Mouse (Mus musculus) neural tube, embryonic 11.5 days (tissue): ENCODE measurements at regions not wholly inside any gene's neighbourhood (a gene's known extent, or its start where the extent isn't known, plus 50 kb on each side); places are given as distances from the start of the nearest gene placed in this dataset.
"Not testable (repeated sequence)": the region's sequence is repeated elsewhere in the genome, so short reads cannot be mapped to it uniquely, and the experiment has no call there.

ENCODE experiments used
- ATAC-seq: fragments of 200-750 bp; cut with Nextera tagmentation; 2 replicates; pipeline ENCODE4 v1.8.0; 2017; ENCODE audit warnings: moderate number of reproducible peaks, mild to moderate bottlenecking, moderate TSS enrichment, moderate library complexity; ENCODE audit not compliant: insufficient read depth, low FRiP score, low TSS enrichment
- DNase-seq: peaks from one replicate; pipeline ENCODE4 v3.0.0-alpha.2; 2015; ENCODE audit warnings: low spot score
- H3K27ac ChIP-seq: fragments of 300-500 bp; sonication (generic); 2 replicates; pipeline ENCODE4 v1.5.1; 2014; ENCODE audit warnings: low read depth, mild to moderate bottlenecking, low read length
- H3K27me3 ChIP-seq: fragments of 300-500 bp; sonication (generic); 2 replicates; pipeline ENCODE4 v1.6.1; 2014; ENCODE audit warnings: mild to moderate bottlenecking, low read length, mixed read lengths; ENCODE audit not compliant: control insufficient read depth, insufficient read depth
- H3K36me3 ChIP-seq: fragments of 300-500 bp; sonication (generic); 2 replicates; pipeline ENCODE4 v1.6.1; 2014; ENCODE audit warnings: mild to moderate bottlenecking, low read length, moderate library complexity, mixed read lengths; ENCODE audit not compliant: control insufficient read depth, insufficient read depth
- H3K4me1 ChIP-seq: fragments of 300-500 bp; sonication (generic); 2 replicates; pipeline ENCODE4 v1.6.1; 2014; ENCODE audit warnings: low read length, mixed read lengths; ENCODE audit not compliant: control insufficient read depth, insufficient read depth
- H3K4me2 ChIP-seq: fragments of 300-500 bp; sonication (generic); 2 replicates; pipeline ENCODE4 v1.6.1; 2014; ENCODE audit warnings: low read depth, mild to moderate bottlenecking, moderate library complexity
- H3K4me3 ChIP-seq: fragments of 300-500 bp; sonication (generic); 2 replicates; pipeline ENCODE4 v1.5.1; 2014; ENCODE audit warnings: low read depth, low read length
- H3K9ac ChIP-seq: fragments of 300-500 bp; sonication (generic); 2 replicates; pipeline ENCODE4 v1.6.1; 2014; ENCODE audit warnings: mild to moderate bottlenecking, low read length
- H3K9me3 ChIP-seq: fragments of 300-500 bp; sonication (generic); 2 replicates; pipeline ENCODE4 v1.6.1; 2016; ENCODE audit warnings: low read length; ENCODE audit not compliant: control insufficient read depth
- WGBS: fragments of 180-500 bp; shearing (Covaris S2); extraction: QIAGEN DNeasy Blood & Tissue Kit; methylation state at CpG from one replicate; pipeline ENCODE4 v1.1.7; 2014; 5-methylcytosine and 5-hydroxymethylcytosine counted together

DNA sequence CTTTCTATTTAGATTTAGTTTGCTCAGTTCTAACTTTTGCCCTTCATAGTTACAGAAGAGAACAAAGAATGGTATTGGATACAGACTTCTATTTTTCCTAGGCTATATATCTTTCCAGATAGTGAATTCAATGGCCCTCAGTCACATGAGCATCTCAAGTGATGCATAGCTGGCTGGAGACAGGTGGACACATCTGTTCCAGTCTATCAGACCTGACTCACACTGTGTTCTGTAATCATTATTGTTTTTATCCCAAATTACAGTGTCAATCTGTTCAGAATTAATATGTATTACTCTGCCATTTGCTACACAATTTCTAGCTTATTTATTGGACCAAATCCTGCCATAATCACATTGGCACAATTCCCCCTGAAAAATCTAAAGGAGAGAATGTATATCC lies 298.0 kb upstream of the Foxg1 start:
- no peaks in the 10 kb centered on the region for H3K4me1 ChIP-seq
- H3K27me3 ChIP-seq = no peaks in the 10 kb centered on the region
- no peaks in the 10 kb centered on the region for H3K9me3 ChIP-seq
- H3K27ac ChIP-seq = no peak overlapping the region
- no peaks in the 10 kb centered on the region for H3K36me3 ChIP-seq
- H3K4me3 ChIP-seq = no peak overlapping the region
- H3K4me2 ChIP-seq = no peak overlapping the region
- ATAC-seq = peak; percentile 45; the same call in 1 of the 2 replicates
- DNase-seq = no peak
- no peak overlapping the region for H3K9ac ChIP-seq

DNA sequence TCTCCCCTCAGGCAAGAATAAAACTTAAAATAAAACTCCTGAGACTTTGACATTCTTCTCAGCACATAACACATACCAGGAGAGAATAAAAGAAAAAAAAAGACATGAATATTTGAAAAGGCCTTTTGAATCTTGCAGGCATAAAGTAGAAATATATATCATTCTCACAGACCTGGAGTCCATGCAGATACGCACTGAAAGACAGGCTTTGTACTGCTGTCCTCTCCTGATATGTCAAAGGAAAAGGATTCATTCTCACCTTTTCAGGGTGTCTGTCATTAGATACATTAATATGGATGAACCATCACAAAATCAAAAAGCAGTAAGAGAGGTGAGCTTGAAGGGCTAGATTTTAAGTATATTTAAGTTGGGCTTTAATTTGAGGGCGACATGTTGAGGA lies 296.4 kb upstream of the Foxg1 start:
- Histone ChIP-seq H3K9me3 (no peaks in the 10 kb centered on the region), H3K27me3 (no peaks in the 10 kb centered on the region), H3K27ac (no peak overlapping the region), H3K9ac (no peak overlapping the region), H3K36me3 (no peaks in the 10 kb centered on the region), H3K4me3 (no peak overlapping the region), H3K4me2 (no peak overlapping the region), H3K4me1 (no peaks in the 10 kb centered on the region)
- no peak for ATAC-seq
- no peak for DNase-seq
- WGBS = 86% methylated on average over 2 of the region's 2 CpGs

DNA sequence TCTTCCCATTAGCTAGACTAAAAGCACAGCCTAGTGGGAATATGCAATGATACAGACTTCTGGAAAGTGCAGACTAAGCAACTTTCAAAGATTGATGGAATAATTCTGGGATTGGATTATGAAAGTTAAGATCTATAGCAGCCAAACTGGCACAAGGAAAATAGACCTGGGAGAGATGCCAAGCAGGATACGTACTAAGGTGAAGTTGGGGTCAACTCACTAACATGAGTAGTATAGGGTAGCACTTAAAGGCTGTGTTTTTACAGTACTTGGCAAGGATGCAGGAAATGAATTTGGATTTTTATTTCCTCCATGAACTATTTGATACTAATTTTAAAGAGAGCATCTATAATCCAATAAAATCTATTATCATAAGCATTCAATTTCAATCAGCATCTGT lies 292.3 kb upstream of the Foxg1 start:
- 92% methylated on average over 1 of the region's 1 CpGs for WGBS
- no peaks in the 10 kb centered on the region for H3K27me3 ChIP-seq
- no peak overlapping the region for H3K4me3 ChIP-seq
- H3K36me3 ChIP-seq = no peaks in the 10 kb centered on the region
- no peaks in the 10 kb centered on the region for H3K9me3 ChIP-seq
- DNase-seq = no peak
- no peak for ATAC-seq
- H3K9ac ChIP-seq = no peak overlapping the region
- no peaks in the 10 kb centered on the region for H3K4me1 ChIP-seq
- no peak overlapping the region for H3K27ac ChIP-seq
- H3K4me2 ChIP-seq = no peak overlapping the region

DNA sequence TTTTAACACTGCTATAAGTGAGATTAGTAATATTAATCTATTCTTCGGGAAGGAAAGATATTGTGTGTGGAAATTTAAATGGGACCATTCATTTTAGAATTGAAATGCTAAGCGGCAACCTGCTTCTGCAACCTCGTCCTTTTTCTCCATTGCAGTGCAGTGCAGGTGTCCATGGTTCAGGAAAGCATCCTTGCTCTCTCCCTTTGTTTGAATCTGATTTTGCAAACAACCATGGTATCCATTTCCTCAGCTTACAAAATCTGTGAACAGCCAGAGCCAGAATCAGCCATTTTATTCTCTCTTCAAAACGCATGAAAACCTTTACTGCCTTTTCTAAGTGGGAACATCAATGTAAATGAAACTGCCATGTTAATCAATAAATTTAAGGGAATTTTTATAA lies 276.5 kb upstream of the Foxg1 start:
- no peak overlapping the region for H3K9ac ChIP-seq
- no peaks in the 10 kb centered on the region for H3K27me3 ChIP-seq
- no peaks in the 10 kb centered on the region for H3K9me3 ChIP-seq
- no peak overlapping the region for H3K27ac ChIP-seq
- no peak for ATAC-seq
- no peaks in the 10 kb centered on the region for H3K4me1 ChIP-seq
- H3K4me3 ChIP-seq = no peak overlapping the region
- 71% methylated on average over 4 of the region's 4 CpGs for WGBS
- DNase-seq = no peak
- H3K4me2 ChIP-seq = no peak overlapping the region
- H3K36me3 ChIP-seq = no peaks in the 10 kb centered on the region

DNA sequence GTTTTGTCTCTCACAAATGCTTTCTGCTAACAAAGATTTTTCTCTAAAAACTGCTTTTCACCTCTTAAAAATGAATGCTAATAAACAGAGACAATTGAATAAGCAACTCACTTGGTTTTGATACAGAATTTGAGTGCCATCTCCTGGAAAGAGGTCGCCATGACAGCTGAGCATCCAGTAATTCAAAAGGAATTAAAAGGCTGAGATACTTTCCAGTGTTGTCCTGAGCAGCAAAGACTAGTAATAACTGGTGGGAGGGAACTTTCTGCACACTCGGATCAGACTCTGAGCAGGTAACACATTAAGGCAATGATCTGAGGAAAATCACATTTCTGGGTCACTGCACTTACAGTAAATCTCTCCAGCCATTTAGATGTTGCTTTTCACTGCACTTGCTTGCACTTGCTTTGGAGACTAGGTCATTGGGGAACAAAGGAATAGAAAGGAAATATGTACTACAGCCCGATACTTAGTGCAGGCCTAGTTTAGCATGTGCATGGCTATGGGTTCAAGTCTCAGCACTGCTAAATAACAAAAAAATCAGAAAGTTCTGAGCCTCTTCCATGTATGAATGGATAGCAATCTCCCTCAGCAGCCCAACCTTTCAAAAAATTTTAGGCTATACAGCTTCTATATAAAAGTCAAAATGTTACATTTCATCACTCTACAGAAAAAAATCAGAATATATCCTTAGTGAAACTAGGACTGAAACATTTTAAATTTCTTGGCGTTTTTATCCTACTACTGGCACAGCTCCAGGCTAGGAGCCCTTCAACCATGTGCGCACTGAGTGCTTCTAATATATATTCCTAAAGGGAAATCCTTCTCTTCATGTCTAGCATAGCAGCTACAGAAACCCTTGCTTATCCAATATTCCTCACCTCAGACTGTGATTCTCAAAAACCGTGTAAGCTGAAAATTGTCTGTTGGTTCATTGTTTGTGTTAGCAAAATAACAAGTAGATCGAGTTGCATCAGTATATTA lies 275.8 kb upstream of the Foxg1 start:
- DNase-seq = peak; percentile 50
- Histone ChIP-seq H3K9ac (no peak overlapping the region), H3K27me3 (no peaks in the 10 kb centered on the region), H3K4me1 (no peaks in the 10 kb centered on the region), H3K27ac (no peak overlapping the region), H3K4me2 (no peak overlapping the region), H3K9me3 (no peaks in the 10 kb centered on the region), H3K4me3 (no peak overlapping the region), H3K36me3 (no peaks in the 10 kb centered on the region)
- ATAC-seq = peak; percentile 18; the same call in 1 of the 2 replicates
- WGBS = 58% methylated on average over 7 of the region's 7 CpGs

DNA sequence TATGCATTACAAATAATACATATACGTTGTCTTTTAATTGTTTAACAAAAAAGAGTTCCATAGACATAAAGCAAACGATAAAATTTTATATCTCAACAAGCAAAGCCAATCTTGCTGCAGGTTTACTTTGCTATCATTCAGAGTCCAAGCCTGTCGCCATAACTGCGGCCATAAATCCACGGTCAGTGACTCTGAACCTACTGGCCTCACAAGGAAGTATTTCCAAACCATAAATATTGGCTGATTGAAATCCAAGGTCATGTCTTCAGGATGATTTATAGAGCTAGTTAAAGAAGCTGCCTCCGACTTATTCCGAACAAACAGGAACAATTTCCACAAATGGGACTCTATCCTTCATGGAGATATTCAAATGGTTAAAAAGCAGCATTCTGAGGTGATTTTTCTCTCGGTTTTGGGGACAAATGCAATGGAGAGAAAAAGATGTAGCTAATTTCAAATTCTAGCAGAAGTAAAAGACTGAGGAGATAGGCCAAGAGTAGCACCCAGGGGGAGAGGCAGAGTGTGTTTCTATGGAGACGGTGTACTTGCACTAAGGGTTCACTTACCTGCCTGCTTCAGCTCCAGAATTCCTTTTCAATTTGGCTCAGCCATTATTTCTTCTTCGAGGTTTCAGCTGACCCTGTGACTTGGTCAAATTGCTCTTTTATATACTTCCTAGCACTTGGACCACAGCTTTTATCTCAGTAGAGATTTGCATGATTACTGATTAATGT lies 274.9 kb upstream of the Foxg1 start:
- 66% methylated on average over 10 of the region's 10 CpGs for WGBS
- H3K27ac ChIP-seq = no peak overlapping the region

DNA sequence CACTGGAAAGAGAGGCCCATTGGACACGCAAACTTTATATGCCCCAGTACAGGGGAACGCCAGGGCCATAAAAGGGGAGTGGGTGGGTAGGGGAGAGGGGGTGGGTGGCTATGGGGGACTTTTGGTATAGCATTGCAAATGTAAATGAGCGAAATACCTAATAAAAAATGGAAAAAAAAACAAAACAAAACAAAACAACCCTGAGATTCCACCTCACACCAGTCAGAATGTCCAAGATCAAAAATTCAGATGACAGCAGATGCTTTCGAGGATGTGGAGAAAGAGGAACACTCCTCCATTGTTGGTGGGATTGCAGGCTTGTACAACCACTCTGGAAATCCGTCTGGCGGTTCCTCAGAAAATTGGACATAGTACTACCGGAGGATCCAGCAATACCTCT lies 251.4 kb upstream of the Foxg1 start:
- 82% methylated on average over 2 of the region's 7 CpGs for WGBS
- not testable (repeated sequence) for ATAC-seq, H3K4me3 ChIP-seq, H3K27me3 ChIP-seq, H3K9ac ChIP-seq, H3K4me2 ChIP-seq, DNase-seq, H3K9me3 ChIP-seq, H3K36me3 ChIP-seq, H3K4me1 ChIP-seq, H3K27ac ChIP-seq

More for the DNA sequence above, 274.9 kb upstream of the Foxg1 start:
- Histone ChIP-seq H3K36me3 (no peaks in the 10 kb centered on the region), H3K27me3 (no peaks in the 10 kb centered on the region), H3K9me3 (no peaks in the 10 kb centered on the region), H3K4me1 (no peaks in the 10 kb centered on the region), H3K4me3 (no peak overlapping the region), H3K4me2 (no peak overlapping the region), H3K9ac (no peak overlapping the region)
- no peak for DNase-seq
- ATAC-seq = 0 out of 2 replicates have a peak, but pooled peaks have one; percentile 29

DNA sequence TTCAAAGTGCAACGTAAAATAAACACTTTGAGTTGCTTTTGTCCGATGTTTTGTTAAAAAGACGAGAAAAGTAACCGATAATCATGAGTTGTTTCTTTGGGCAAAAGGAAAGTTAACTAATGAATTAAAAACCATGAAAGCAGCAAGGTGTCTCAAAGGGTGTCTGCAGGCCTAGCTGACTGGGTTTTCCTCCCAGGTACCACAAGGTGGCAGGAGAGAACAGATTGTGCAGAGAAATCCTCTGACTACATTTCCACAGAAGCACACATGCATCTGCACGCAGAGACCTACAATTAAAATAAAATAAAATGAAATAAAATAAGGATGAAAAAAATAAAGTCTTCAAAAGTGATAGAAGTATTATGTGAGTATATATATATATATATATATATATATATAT lies 212.4 kb upstream of the Foxg1 start:
- no peak overlapping the region for H3K9ac ChIP-seq
- H3K4me3 ChIP-seq = no peak overlapping the region
- no peak overlapping the region for H3K27ac ChIP-seq
- no peak for ATAC-seq
- WGBS = 57% methylated on average over 5 of the region's 5 CpGs
- no peaks in the 10 kb centered on the region for H3K4me1 ChIP-seq
- H3K9me3 ChIP-seq = no peaks in the 10 kb centered on the region
- H3K27me3 ChIP-seq = no peaks in the 10 kb centered on the region
- peak; percentile 21 for DNase-seq
- H3K36me3 ChIP-seq = no peaks in the 10 kb centered on the region
- no peak overlapping the region for H3K4me2 ChIP-seq
